Mouse (Mus musculus): ENCODE results near the gene Ptprj. TPM values are rescaled to one million over a fixed set of nuclear protein-coding genes. Genes with fewer than 3 reads are reported as not detected.
A peak's percentile ranks its signal among the peaks of the same experiment; 100 is the strongest.

Ptprj gene
- polyA plus RNA-seq, 1 experiment = 25.6 TPM

GRCm38 (mm10) chr2:90563171-90563570 is 17.3 kb downstream of the Ptprj start:
- no peak for TF ChIP-seq POLR2A (IDR thresholded peaks at IDR 0.05; ENCODE audit: borderline replicate concordance, insufficient read depth, low read length)
- 81% methylated on average over 4 of the region's 4 CpGs for WGBS
- Histone ChIP-seq H3K27ac (ENCODE audit: insufficient read depth, low read length) (no peak overlapping the region), H3K27me3 (ENCODE audit: control insufficient read depth, insufficient read depth, low read length) (no peaks in the 10 kb centered on the region), H3K4me3 (replicated peaks; ENCODE audit: insufficient read depth, low read depth, low read length) (no peak overlapping the region), H3K4me1 (ENCODE audit: control insufficient read depth, insufficient read depth, low read length) (peaks cover 65% of the 10 kb centered on the region)
- no peak for DNase-seq

DNA sequence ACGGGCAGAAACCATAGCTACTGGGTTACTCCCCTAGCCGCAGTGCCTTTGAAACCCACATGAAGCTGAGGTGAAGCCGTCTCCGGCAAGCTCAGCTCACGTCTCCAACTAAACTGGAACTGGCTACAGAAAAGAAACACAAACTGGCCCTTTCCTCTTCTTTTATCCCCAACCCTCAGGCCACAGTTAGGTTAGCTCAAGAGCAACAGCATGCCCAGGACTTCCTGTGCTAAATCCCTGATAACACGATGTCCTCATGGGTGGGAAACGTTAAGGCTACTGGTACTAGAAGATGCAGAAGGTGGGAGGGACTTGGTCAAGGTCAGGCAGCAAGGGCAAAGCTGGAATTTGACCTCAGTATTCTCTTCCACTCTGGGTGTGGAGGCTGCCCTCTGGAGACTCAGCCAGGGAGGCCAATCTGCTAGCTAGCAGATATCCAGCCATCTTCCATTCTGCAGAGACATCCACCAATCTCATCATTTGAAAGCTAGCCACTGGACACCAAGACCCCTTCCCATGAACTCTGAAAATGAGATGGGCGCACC is 18.2 kb downstream of the Ptprj start:
- Histone ChIP-seq H3K4me3 (replicated peaks; ENCODE audit: insufficient read depth, low read depth, low read length) (no peak overlapping the region), H3K4me1 (ENCODE audit: control insufficient read depth, insufficient read depth, low read length) (peaks cover 64% of the 10 kb centered on the region), H3K27ac (ENCODE audit: insufficient read depth, low read length) (no peak overlapping the region), H3K27me3 (ENCODE audit: control insufficient read depth, insufficient read depth, low read length) (no peaks in the 10 kb centered on the region)
- 71% methylated on average over 8 of the region's 8 CpGs for WGBS
- no peak for DNase-seq
- TF ChIP-seq CTCF (IDR thresholded peaks at IDR 0.05; ENCODE audit: borderline replicate concordance, insufficient read depth, low read depth, low read length) = no peak
- no peak for TF ChIP-seq POLR2A (IDR thresholded peaks at IDR 0.05; ENCODE audit: borderline replicate concordance, insufficient read depth, low read length)

DNA sequence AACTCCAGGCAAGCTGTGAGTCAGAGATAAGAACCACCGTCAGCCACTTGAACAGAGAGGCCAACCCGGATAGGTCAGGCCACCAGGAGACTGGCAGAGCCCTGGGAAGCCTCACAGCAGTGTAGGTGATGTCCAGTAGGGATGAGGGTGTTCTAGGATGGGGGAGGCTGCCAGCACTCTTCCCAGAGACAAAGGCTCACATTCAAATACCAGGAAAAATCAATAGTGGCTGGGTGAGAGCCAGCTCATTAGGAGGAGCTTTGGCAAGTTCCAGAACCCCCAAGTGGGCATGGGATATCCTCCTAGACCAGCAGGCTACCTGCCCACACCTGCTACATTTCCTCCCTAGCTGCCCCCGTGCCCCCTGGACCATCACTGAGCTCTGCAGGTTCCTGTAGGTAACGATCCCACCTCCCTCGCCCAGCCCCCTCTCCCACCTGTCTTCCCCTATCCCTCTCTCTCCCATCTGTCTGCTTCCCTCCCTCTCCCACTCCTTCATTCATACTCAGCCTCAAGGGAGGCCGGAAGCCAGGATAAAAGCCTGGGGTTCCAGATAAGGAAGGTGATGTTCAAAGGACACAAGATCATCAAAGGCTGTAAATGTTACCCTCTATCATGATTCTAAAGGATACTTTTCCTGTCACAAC is 20.1 kb downstream of the Ptprj start:
- H3K27ac ChIP-seq (ENCODE audit: insufficient read depth, low read length) = peak overlapping the region; percentile 65
- peaks cover 47% of the 10 kb centered on the region for H3K4me1 ChIP-seq (ENCODE audit: control insufficient read depth, insufficient read depth, low read length)
- no peak overlapping the region for H3K4me3 ChIP-seq (replicated peaks; ENCODE audit: insufficient read depth, low read depth, low read length)
- TF ChIP-seq CTCF (IDR thresholded peaks at IDR 0.05; ENCODE audit: borderline replicate concordance, insufficient read depth, low read depth, low read length) (no peak), POLR2A (IDR thresholded peaks at IDR 0.05; ENCODE audit: borderline replicate concordance, insufficient read depth, low read length) (no peak)
- peak; percentile 59 to 70 for DNase-seq
- H3K27me3 ChIP-seq (ENCODE audit: control insufficient read depth, insufficient read depth, low read length) = no peaks in the 10 kb centered on the region
- 7% methylated on average over 6 of the region's 6 CpGs for whole genome bisulfite sequencing

- DNase-seq = no peak
- H3K4me3 ChIP-seq (replicated peaks; ENCODE audit: insufficient read depth, low read depth, low read length) = no peak overlapping the region
- WGBS = 75% methylated on average over 12 of the region's 12 CpGs
- peak overlapping the region; percentile 65 for H3K27ac ChIP-seq (ENCODE audit: insufficient read depth, low read length)
- peaks cover 42% of the 10 kb centered on the region for H3K4me1 ChIP-seq (ENCODE audit: control insufficient read depth, insufficient read depth, low read length)
- H3K27me3 ChIP-seq (ENCODE audit: control insufficient read depth, insufficient read depth, low read length) = no peaks in the 10 kb centered on the region
- TF ChIP-seq POLR2A (IDR thresholded peaks at IDR 0.05; ENCODE audit: borderline replicate concordance, insufficient read depth, low read length) = no peak
- no peak for TF ChIP-seq CTCF (IDR thresholded peaks at IDR 0.05; ENCODE audit: borderline replicate concordance, insufficient read depth, low read depth, low read length)
Measured at GRCm38 (mm10) chr2:90559688-90560196, 20.7 kb downstream of the Ptprj start.

GRCm38 (mm10) chr2:90559015-90559687 is 21.3 kb downstream of the Ptprj start:
- 0 out of 2 replicates have a peak overlapping the region, but pooled peaks have one; percentile 39 for H3K27ac ChIP-seq (ENCODE audit: insufficient read depth, low read length)
- H3K4me3 ChIP-seq (replicated peaks; ENCODE audit: insufficient read depth, low read depth, low read length) = no peak overlapping the region
- WGBS = 46% methylated on average over 2 of the region's 2 CpGs
- H3K27me3 ChIP-seq (ENCODE audit: control insufficient read depth, insufficient read depth, low read length) = no peaks in the 10 kb centered on the region
- peaks cover 45% of the 10 kb centered on the region for H3K4me1 ChIP-seq (ENCODE audit: control insufficient read depth, insufficient read depth, low read length)
- no peak for DNase-seq
- TF ChIP-seq POLR2A (IDR thresholded peaks at IDR 0.05; ENCODE audit: borderline replicate concordance, insufficient read depth, low read length) = no peak

GRCm38 (mm10) chr2:90558361-90558760 is 22.1 kb downstream of the Ptprj start:
- no peak for DNase-seq
- 0 out of 2 replicates have a peak overlapping the region, but pooled peaks have one; percentile 39 for H3K27ac ChIP-seq (ENCODE audit: insufficient read depth, low read length)
- H3K27me3 ChIP-seq (ENCODE audit: control insufficient read depth, insufficient read depth, low read length) = no peaks in the 10 kb centered on the region
- TF ChIP-seq CTCF (IDR thresholded peaks at IDR 0.05; ENCODE audit: borderline replicate concordance, insufficient read depth, low read depth, low read length) (no peak), POLR2A (IDR thresholded peaks at IDR 0.05; ENCODE audit: borderline replicate concordance, insufficient read depth, low read length) (no peak)
- WGBS = 84% methylated on average over 11 of the region's 11 CpGs
- H3K4me3 ChIP-seq (replicated peaks; ENCODE audit: insufficient read depth, low read depth, low read length) = no peak overlapping the region
- H3K4me1 ChIP-seq (ENCODE audit: control insufficient read depth, insufficient read depth, low read length) = peaks cover 51% of the 10 kb centered on the region

DNA sequence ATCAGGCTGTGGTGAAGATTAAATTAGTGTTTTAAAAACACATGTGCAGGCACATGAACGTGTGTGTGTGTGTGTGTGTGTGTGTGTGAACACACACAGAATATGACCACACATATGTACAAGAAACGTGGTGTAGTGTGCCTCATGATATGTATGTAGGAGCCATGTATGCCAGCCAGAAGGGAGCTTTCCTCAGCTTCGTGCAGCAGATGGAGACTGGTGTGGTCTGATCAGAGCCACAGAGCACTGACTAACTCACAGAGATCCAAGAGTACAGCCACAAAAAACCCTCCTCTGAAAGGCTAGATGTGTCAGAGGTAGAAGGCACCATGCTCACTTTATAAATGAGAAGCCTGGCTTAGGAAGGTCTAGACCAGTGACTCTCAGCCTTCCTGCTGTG is 22.5 kb downstream of the Ptprj start:
- 39% methylated on average over 3 of the region's 3 CpGs for WGBS
- H3K4me1 ChIP-seq (ENCODE audit: control insufficient read depth, insufficient read depth, low read length) = peaks cover 51% of the 10 kb centered on the region
- no peak for DNase-seq
- TF ChIP-seq CTCF (IDR thresholded peaks at IDR 0.05; ENCODE audit: borderline replicate concordance, insufficient read depth, low read depth, low read length) = no peak
- no peak for TF ChIP-seq POLR2A (IDR thresholded peaks at IDR 0.05; ENCODE audit: borderline replicate concordance, insufficient read depth, low read length)
- H3K27ac ChIP-seq (ENCODE audit: insufficient read depth, low read length) = peak overlapping the region; percentile 73
- H3K27me3 ChIP-seq (ENCODE audit: control insufficient read depth, insufficient read depth, low read length) = no peaks in the 10 kb centered on the region
- H3K4me3 ChIP-seq (replicated peaks; ENCODE audit: insufficient read depth, low read depth, low read length) = no peak overlapping the region

- no peak overlapping the region for H3K4me3 ChIP-seq (replicated peaks; ENCODE audit: insufficient read depth, low read depth, low read length)
- H3K4me1 ChIP-seq (ENCODE audit: control insufficient read depth, insufficient read depth, low read length) = peaks cover 38% of the 10 kb centered on the region
- no peak for TF ChIP-seq CTCF (IDR thresholded peaks at IDR 0.05; ENCODE audit: borderline replicate concordance, insufficient read depth, low read depth, low read length)
- TF ChIP-seq POLR2A (IDR thresholded peaks at IDR 0.05; ENCODE audit: borderline replicate concordance, insufficient read depth, low read length) = no peak
- 47% methylated on average over 5 of the region's 5 CpGs for WGBS
- H3K27ac ChIP-seq (ENCODE audit: insufficient read depth, low read length) = no peak overlapping the region
- DNase-seq = no peak
- no peaks in the 10 kb centered on the region for H3K27me3 ChIP-seq (ENCODE audit: control insufficient read depth, insufficient read depth, low read length)
Measured at GRCm38 (mm10) chr2:90555744-90556143, 24.7 kb downstream of the Ptprj start.

All from cerebellum, adult 2 months (tissue).